Mouse (Mus musculus) lung, postnatal 0 days (tissue): ENCODE measurements at regions not wholly inside any gene's neighbourhood (a gene's known extent, or its start where the extent isn't known, plus 50 kb on each side); places are given as distances from the start of the nearest gene placed in this dataset.

Source experiments
- CTCF ChIP-seq: IDR thresholded peaks from 2 replicates; pipeline ENCODE4 v1.5.1; 2016; ENCODE audit warnings: antibody characterized with exemption, mild to moderate bottlenecking
- EP300 ChIP-seq: IDR thresholded peaks from 2 replicates; pipeline ENCODE4 v1.6.1; 2016; ENCODE audit warnings: antibody characterized with exemption, mild to moderate bottlenecking, control low read depth

DNA sequence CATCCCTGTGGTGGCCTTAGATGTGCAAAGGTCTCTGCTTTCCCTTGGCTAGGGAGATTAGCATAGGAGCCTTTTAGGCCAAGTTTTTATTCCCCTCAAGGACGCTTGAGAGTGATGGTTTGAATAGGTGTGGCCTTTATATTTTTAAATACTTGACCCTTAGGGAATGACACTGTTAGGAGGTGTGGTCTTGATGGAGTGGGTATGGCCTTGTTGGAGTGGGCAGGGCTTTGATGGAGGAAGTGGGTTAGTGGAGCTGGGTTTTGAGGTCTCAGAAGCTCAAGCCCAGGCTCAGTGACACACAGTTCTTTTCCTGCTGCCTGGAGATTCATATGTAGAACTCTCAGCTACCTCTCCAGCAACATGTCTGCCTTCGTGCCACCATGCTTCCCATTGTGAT lies 334.4 kb upstream of the Smim15 start:
- TF ChIP-seq CTCF = no peak
- TF ChIP-seq EP300 = no peak
